Mouse (Mus musculus): ENCODE results near the gene Prm1. TPM values are rescaled to one million over a fixed set of nuclear protein-coding genes. Genes with fewer than 3 reads are reported as not detected.

Gene Prm1
- polyA plus RNA-seq (2015; fragmentation: Nextera tagmentation; extraction: Ambion mirVana), result not detected in 2 replicates

DNA sequence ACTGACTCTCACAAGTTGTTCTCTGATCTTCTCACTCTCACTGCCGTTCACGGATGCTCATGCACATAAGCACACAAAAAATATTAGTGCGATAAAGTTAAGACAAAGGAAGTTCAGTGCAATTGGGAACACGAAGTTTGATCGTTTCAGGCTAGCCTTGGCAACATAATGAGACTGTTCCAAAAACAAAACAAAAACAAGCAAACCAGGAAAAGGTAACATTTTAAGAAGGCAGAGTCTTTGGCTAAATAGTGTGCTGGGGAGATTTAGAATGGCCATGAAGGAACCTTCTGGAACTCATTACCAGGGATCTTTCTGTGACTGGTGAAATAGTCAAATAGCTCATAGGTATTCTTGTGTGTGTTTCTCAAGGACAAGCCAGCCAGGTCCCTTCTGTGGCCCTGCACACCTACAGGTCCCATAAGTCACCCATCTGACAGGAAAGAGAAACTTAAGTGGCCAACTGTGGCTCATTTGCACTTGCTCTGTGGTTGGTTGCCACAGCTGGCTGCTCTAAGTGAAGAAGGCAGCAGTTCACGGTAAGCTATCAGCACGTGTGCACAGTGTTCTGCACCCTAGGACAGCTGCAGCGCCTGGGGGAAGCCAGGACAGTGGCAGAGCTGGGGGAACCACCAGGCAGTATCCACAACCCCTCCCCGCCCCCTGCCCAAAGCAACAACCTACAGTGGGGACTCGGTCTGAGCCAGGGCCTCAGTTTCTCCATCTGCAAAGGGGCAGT, at the start of gene Prm1:
Gene Prm1 (minus strand): TSS at position 51 of the 739 bp plus-strand sequence.

GRCm38 (mm10) chr16:10834911-10835587, 29.4 kb upstream of the Prm1 start, which contains the start of gene Rmi2:
Gene Rmi2 (plus strand): TSS chr16:10835059.

GRCm38 (mm10) chr16:10812865-10813371, 7.3 kb upstream of the Prm1 start, which contains the start of gene Gm11172:
Gene Gm11172 (plus strand): TSS chr16:10812915.

DNA sequence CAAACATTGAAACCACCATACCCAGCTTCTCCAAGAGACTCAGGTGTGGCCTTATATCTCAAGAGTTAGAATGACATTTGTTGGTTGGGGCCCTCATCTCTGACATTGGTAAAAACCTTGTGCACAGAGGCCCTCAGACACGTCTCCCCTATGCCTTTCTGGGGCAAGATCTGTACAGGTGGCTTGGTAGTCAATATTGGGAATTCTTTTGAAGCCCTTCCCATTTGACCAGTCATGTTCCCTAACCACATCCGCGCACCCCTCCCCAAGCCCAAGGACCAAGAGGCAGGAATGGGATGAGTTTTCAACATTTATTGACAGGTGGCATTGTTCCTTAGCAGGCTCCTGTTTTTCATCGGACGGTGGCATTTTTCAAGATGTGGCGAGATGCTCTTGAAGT, 9.6 kb downstream of the Prm1 start, which contains the start of gene Prm2:
Gene Prm2 (minus strand): TSS at position 101 of the 400 bp plus-strand sequence.

DNA sequence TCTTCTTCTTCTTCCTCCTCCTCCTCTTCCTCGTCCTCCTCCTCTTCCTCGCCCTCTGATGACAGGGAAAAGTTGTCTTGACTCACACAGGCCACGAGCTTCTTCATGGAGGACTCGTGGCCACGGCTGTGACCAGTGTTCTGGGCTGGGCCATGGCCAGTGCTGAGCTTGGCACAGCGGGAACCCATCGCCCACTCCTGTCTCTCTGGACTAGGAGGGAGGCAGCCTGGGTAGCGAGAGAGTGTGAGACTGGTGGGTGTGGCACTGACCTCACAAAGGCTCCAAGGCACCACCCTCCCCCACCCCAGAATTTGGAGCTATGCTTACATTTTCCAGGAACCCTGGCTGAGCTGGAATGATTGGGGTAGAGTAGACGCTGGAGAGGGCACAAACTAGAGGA, 14.9 kb downstream of the Prm1 start, which contains the start of gene Prm3:
Gene Prm3 (minus strand): TSS at position 213 of the 400 bp plus-strand sequence.

DNA sequence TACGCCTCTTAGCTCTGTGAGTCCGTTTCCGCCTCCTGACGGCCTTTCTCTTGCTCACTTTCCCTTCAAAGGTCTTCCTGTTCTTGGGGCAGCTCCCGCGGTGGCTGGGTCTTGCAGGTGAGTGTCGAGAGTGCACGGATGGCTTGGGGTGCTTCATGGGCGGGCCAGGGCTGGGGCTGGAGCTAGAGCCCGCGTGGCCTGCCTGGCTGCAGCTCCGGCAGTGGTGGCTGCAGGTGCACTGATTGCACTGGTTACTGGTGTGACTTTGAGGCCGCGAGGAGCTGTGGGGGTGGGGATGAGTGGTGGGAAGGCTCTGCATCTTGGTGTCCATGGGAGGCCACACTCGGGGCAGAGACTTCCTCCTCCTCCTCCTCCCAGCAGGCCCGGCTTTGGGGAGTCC, 17.4 kb downstream of the Prm1 start, which contains the start of gene Tnp2:
Gene Tnp2 (minus strand): TSS at position 390 of the 400 bp plus-strand sequence.

DNA sequence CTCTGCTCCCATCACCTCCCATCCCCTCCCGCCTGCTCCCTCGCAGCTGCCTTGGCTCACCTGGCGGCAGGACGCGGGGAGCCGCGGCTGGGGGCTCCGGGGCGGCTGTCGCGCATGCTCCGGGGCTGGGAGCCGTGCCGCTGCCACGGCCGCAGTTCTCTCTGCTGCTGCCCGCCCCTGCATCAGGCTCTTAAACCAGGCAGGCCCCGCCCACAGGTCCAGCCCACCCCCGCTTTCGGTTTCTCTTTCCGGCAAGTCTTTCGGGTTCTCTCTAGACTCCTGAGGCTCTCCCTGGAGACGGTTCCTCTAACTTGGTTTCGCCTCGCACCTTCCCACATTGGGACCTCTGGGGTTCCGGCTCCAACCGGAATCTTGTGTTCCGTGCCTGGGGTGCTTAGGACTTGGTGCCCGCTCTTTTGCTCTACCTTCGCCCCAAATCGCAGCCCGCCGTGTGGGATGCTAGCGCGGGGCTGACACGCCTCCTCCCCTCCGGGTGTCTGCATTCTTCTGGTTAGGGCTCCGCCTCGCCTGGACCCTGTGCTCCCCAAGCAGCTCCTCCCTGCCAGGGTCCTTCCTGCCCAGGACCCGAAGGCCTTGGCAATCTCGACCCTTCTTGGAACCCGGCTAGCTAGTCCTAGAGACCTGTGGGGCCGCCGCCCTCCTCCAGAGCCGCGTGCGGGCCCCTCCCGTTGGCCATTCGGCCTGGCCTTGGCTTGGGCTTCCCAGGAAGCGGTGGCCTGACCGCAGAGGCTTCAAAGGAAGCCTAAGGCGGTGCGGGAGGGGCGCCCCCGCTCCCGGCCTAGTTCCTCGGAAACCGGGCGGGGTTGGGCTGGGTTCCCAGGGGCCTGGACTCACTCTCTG, 20.0 kb downstream of the Prm1 start, which contains the start of gene Socs1:
Gene Socs1 (minus strand): TSS at position 166 of the 861 bp plus-strand sequence.

Other genes starting within 250 kb of the Prm1 start
- gene Socs1, start 20.3 kb downstream of the Prm1 start, polyA plus RNA-seq (2015; fragmentation: Nextera tagmentation; extraction: Ambion mirVana), result 7.5 and 8.8 TPM in 2 replicates
- gene Tnp2, start 17.2 kb downstream of the Prm1 start, polyA plus RNA-seq (2015; fragmentation: Nextera tagmentation; extraction: Ambion mirVana), result not detected in 2 replicates
- not detected in 2 replicates for gene Prm3, start 14.9 kb downstream of the Prm1 start, polyA plus RNA-seq (2015; fragmentation: Nextera tagmentation; extraction: Ambion mirVana)
- gene Prm2, start 9.7 kb downstream of the Prm1 start, polyA plus RNA-seq (2015; fragmentation: Nextera tagmentation; extraction: Ambion mirVana), result not detected in 2 replicates
- gene Gm11172, start 7.1 kb upstream of the Prm1 start, polyA plus RNA-seq (2015; fragmentation: Nextera tagmentation; extraction: Ambion mirVana), result not detected in 2 replicates
- gene Rmi2, start 29.2 kb upstream of the Prm1 start, polyA plus RNA-seq (2015; fragmentation: Nextera tagmentation; extraction: Ambion mirVana), result 1.5 and 1.6 TPM in 2 replicates

Measured in adrenal gland, postnatal 0 days (tissue).